28 mouse cellular contexts compared by ENCODE assay signal in genomic region chr7:110014272-110014671, GRCm38 (mm10). TPM values are rescaled to one million over a fixed set of nuclear protein-coding genes. Genes with fewer than 3 reads are reported as not detected.
DNase-seq lines count a peak whose midpoint lies in the region; ATAC-seq and TF ChIP-seq lines count a peak whose summit lies in the region.
"Had no signal": no experiment of that assay in that cellular context is flagged by ENCODE, and none has a peak within 500 bp of the region (broad histone marks: within the 10 kb centered on the region; RNA-seq: fewer than 3 reads in every experiment).

No protein-coding gene starts in this region.

- no peaks in the 10 kb centered on the region for H3K27me3 ChIP-seq in MEL (ENCODE audit: control insufficient read depth in 1 of 2, insufficient read depth in 2 of 2, low read length in 2 of 2)
- no peaks in the 10 kb centered on the region for H3K27me3 ChIP-seq in midbrain, postnatal 0 days (ENCODE audit: insufficient read depth, low read length)
- H3K27me3 ChIP-seq: CH12.LX; embryonic facial prominence, embryonic 13.5 days; embryonic facial prominence, embryonic 15.5 days; forebrain, embryonic 12.5 days; Patski had no signal

- TF ChIP-seq CTCF in MEL (IDR thresholded peaks at IDR 0.05 in 2 of 3, conservative IDR thresholded peaks at IDR 0.05 in 1 of 3; ENCODE audit: control insufficient read depth in 1 of 3, insufficient read depth in 1 of 3, low read depth in 2 of 3, low read length in 3 of 3, poor library complexity in 1 of 3, severe bottlenecking in 1 of 3), result no peak
- TF ChIP-seq CTCF in midbrain, postnatal 0 days (IDR thresholded peaks at IDR 0.05), result no peak

- H3K79me2 ChIP-seq in MEL (ENCODE audit: control insufficient read depth, insufficient read depth, low read length, poor library complexity), result peaks cover 11% of the 10 kb centered on the region

- peaks cover 0 to 4% of the 10 kb centered on the region in 2 experiments; a peak in 2 of 4 replicates for H3K4me1 ChIP-seq in MEL (ENCODE audit: control insufficient read depth in 1 of 2, insufficient read depth in 2 of 2, low read length in 2 of 2)
- H3K4me1 ChIP-seq in midbrain, postnatal 0 days (ENCODE audit: insufficient read depth, low read length), result no peaks in the 10 kb centered on the region
- H3K4me1 ChIP-seq: embryonic facial prominence, embryonic 15.5 days; forebrain, embryonic 12.5 days had no signal

- 86% methylated on average over 5 of the region's 5 CpGs for WGBS in midbrain, postnatal 0 days

- no peak for ATAC-seq in midbrain, postnatal 0 days (ENCODE audit: low FRiP score)
- ATAC-seq: activated CD4-positive, CD25-positive, alpha-beta regulatory T cell, adult 4 months; CD4-positive, CD25-positive, alpha-beta regulatory T cell, adult 4 months; forebrain, embryonic 14.5 days; forebrain, embryonic 16.5 days; Patski had no signal

- no peak for TF ChIP-seq RAD21 in MEL (IDR thresholded peaks at IDR 0.05; ENCODE audit: low read depth, low read length)

- peaks cover 0 to under 1% of the 10 kb centered on the region in 2 experiments; a peak in 1 of 4 replicates for H3K36me3 ChIP-seq in MEL (ENCODE audit: control insufficient read depth in 1 of 2, insufficient read depth in 2 of 2, low read length in 2 of 2)
- H3K36me3 ChIP-seq in midbrain, postnatal 0 days (ENCODE audit: insufficient read depth, low read length), result no peaks in the 10 kb centered on the region
- H3K36me3 ChIP-seq: embryonic facial prominence, embryonic 13.5 days; embryonic facial prominence, embryonic 15.5 days; forebrain, embryonic 10.5 days; forebrain, embryonic 12.5 days; G1E had no signal

- no peak overlapping the region for H3K4me2 ChIP-seq in midbrain, postnatal 0 days (ENCODE audit: low read depth, low read length, poor library complexity, severe bottlenecking)
- H3K4me2 ChIP-seq: embryonic facial prominence, embryonic 13.5 days; embryonic facial prominence, embryonic 15.5 days; forebrain, embryonic 12.5 days had no signal

- no peaks in the 10 kb centered on the region for H3K9me3 ChIP-seq in MEL (replicated peaks; ENCODE audit: insufficient read depth, low read length)
- H3K9me3 ChIP-seq in midbrain, postnatal 0 days (ENCODE audit: low read length), result no peaks in the 10 kb centered on the region
- H3K9me3 ChIP-seq: embryonic facial prominence, embryonic 13.5 days; embryonic facial prominence, embryonic 15.5 days; forebrain, embryonic 10.5 days; forebrain, embryonic 12.5 days had no signal

- H3K9ac ChIP-seq in MEL (ENCODE audit: control insufficient read depth, low read depth, low read length, poor library complexity, severe bottlenecking), result no peak overlapping the region
- H3K9ac ChIP-seq in midbrain, postnatal 0 days (replicated peaks; ENCODE audit: low read length, poor library complexity, severe bottlenecking), result no peak overlapping the region
- H3K9ac ChIP-seq: embryonic facial prominence, embryonic 13.5 days; embryonic facial prominence, embryonic 15.5 days; forebrain, embryonic 12.5 days had no signal

- no peak overlapping the region for H3K4me3 ChIP-seq in MEL (ENCODE audit: control insufficient read depth in 1 of 2, insufficient read depth in 1 of 2, low read depth in 2 of 2, low read length in 2 of 2)
- H3K4me3 ChIP-seq in midbrain, postnatal 0 days (ENCODE audit: low read depth, low read length), result no peak overlapping the region
- H3K4me3 ChIP-seq: embryonic facial prominence, embryonic 13.5 days; embryonic facial prominence, embryonic 15.5 days; erythroblast, embryonic 14.5 days; forebrain, embryonic 10.5 days; forebrain, embryonic 12.5 days had no signal

- peak; percentile 35 for DNase-seq in heart, adult 11 months
- no peak for DNase-seq in heart, adult 8-10 months (ENCODE audit: low spot score)
- peak; percentile 48 for DNase-seq in 416B (ENCODE audit: low read depth)
- peak; percentile 77 for DNase-seq in MEL (ENCODE audit: low read depth, low spot score)
- no peak for DNase-seq in midbrain, postnatal 0 days (ENCODE audit: low spot score)
- DNase-seq in kidney, adult 18-20 months, result no peak
- DNase-seq: adrenal gland, adult 8-10 months; adrenal gland, postnatal 14 days; adrenal gland, postnatal 36 days; cerebellum, adult 11 months; cerebellum, adult 18-20 months; cerebellum, adult 8-10 months; cerebellum, adult 9-11 months; cerebellum, postnatal 14 days; cerebellum, postnatal 36 days; embryo, embryonic 11 days had no signal

- 0 out of 2 replicates have a peak overlapping the region, but pooled peaks have one; percentile 29 for H3K27ac ChIP-seq in MEL (ENCODE audit: control insufficient read depth, low read depth, low read length)
- H3K27ac ChIP-seq in midbrain, postnatal 0 days (ENCODE audit: low read depth, low read length), result no peak overlapping the region
- H3K27ac ChIP-seq: embryonic facial prominence, embryonic 13.5 days; embryonic facial prominence, embryonic 15.5 days; forebrain, embryonic 10.5 days; forebrain, embryonic 12.5 days had no signal

- no peak for TF ChIP-seq POLR2A in MEL (IDR thresholded peaks at IDR 0.05; ENCODE audit: control insufficient read depth in 1 of 2, insufficient read depth in 1 of 2, low read depth in 1 of 2, low read length in 2 of 2, poor library complexity in 1 of 2)

- peak; percentile 62 to 67 for TF ChIP-seq EP300 in MEL (IDR thresholded peaks at IDR 0.05; ENCODE audit: low read depth in 1 of 2, low read length in 2 of 2)

TF ChIP-seq in MEL, 35 proteins besides CTCF, POLR2A, EP300 and RAD21:
- TF ChIP-seq HCFC1 (IDR thresholded peaks at IDR 0.05; ENCODE audit: low read depth, low read length) (peak; percentile 58; the same call in 1 of the 2 replicates), JUND (IDR thresholded peaks at IDR 0.05; ENCODE audit: low read depth, low read length) (no peak), MAFK (IDR thresholded peaks at IDR 0.05; ENCODE audit: borderline replicate concordance, low read depth, low read length) (no peak), ZC3H11A (IDR thresholded peaks at IDR 0.05; ENCODE audit: low read depth, low read length) (no peak), RCOR1 (IDR thresholded peaks at IDR 0.05; ENCODE audit: low read depth, low read length) (peak; percentile 81), MEF2A (IDR thresholded peaks at IDR 0.05; ENCODE audit: extremely low read depth, insufficient replicate concordance, low read depth, low read length, poor library complexity, severe bottlenecking) (no peak), ETS1 (IDR thresholded peaks at IDR 0.05; ENCODE audit: low read depth, low read length) (peak; percentile 64), POLR2AphosphoS5 (IDR thresholded peaks at IDR 0.05; ENCODE audit: borderline replicate concordance, low read depth, low read length) (no peak), NELFE (IDR thresholded peaks at IDR 0.05; ENCODE audit: low read depth, low read length) (no peak), MAZ (IDR thresholded peaks at IDR 0.05; ENCODE audit: low read depth, low read length) (peak; percentile 86), GATA1 (IDR thresholded peaks at IDR 0.05; ENCODE audit: low read depth, low read length) (peak; percentile 64), BHLHE40 (IDR thresholded peaks at IDR 0.05; ENCODE audit: borderline replicate concordance, low read depth, low read length) (no peak), CHD2 (IDR thresholded peaks at IDR 0.05; ENCODE audit: low read length) (no peak), TCF12 (IDR thresholded peaks at IDR 0.05; ENCODE audit: low read depth, low read length) (peak; percentile 33; the same call in 1 of the 2 replicates), ELF1 (IDR thresholded peaks at IDR 0.05; ENCODE audit: low read depth, low read length) (peak; percentile 35; the same call in 1 of the 2 replicates)

RNA-seq across cellular contexts. Expression of gene Ipo7, which starts 3.8 kb away (rescaled TPM):
- 10 to 100 TPM; 88.7 to 97.8 (median 95.2) TPM for total RNA-seq in heart, adult 8-10 months (2022)
- 139 and 145 TPM in 2 replicates for total RNA-seq in MEL (2012; rRNA removed)
- polyA plus RNA-seq in MEL (2012; ENCODE audit: insufficient read depth in 1 of 2, insufficient read length in 2 of 2, low read depth in 1 of 2, low replicate concordance in 2 of 2, missing spikeins in 1 of 2), result 100 to 1,000 TPM; 111 to 172 TPM
- total RNA-seq in midbrain, postnatal 0 days (2014; rRNA removed), result 88.2 and 103 TPM in 2 replicates
- polyA plus RNA-seq in midbrain, postnatal 0 days (2015; fragmentation: Nextera tagmentation; extraction: Ambion mirVana), result 26.9 and 27.5 TPM in 2 replicates

RNA-seq across cellular contexts. Expression of gene Tmem41b, which starts 27.5 kb away (rescaled TPM):
- 10 to 100 TPM; 41.0 to 55.2 (median 45.0) TPM for total RNA-seq in heart, adult 8-10 months (2022)
- 80.6 and 86.9 TPM in 2 replicates for total RNA-seq in MEL (2012; rRNA removed)
- polyA plus RNA-seq in MEL (2012; ENCODE audit: insufficient read depth in 1 of 2, insufficient read length in 2 of 2, low read depth in 1 of 2, low replicate concordance in 2 of 2, missing spikeins in 1 of 2), result 10 to 100 TPM in 1 of 2 experiments, not detected in 1; 45.9 TPM
- 65.0 and 66.0 TPM in 2 replicates for total RNA-seq in midbrain, postnatal 0 days (2014; rRNA removed)
- 55.2 and 55.4 TPM in 2 replicates for polyA plus RNA-seq in midbrain, postnatal 0 days (2015; fragmentation: Nextera tagmentation; extraction: Ambion mirVana)

RNA-seq across cellular contexts. Expression of gene Zfp143, which starts 46.7 kb away (rescaled TPM):
- 10 to 100 TPM in 1 of 4 experiments, 1 to 10 TPM in 3; 8.0 to 11.8 (median 8.8) TPM for total RNA-seq in heart, adult 8-10 months (2022)
- 13.9 and 16.0 TPM in 2 replicates for total RNA-seq in MEL (2012; rRNA removed)
- 10 to 100 TPM in 1 of 2 experiments, not detected in 1; 15.7 TPM for polyA plus RNA-seq in MEL (2012; ENCODE audit: insufficient read depth in 1 of 2, insufficient read length in 2 of 2, low read depth in 1 of 2, low replicate concordance in 2 of 2, missing spikeins in 1 of 2)
- total RNA-seq in midbrain, postnatal 0 days (2014; rRNA removed), result 6.7 and 8.6 TPM in 2 replicates
- polyA plus RNA-seq in midbrain, postnatal 0 days (2015; fragmentation: Nextera tagmentation; extraction: Ambion mirVana), result 4.9 and 5.8 TPM in 2 replicates

RNA-seq across cellular contexts. Expression of gene Dennd5a, which starts 54.0 kb away (rescaled TPM):
- total RNA-seq in heart, adult 8-10 months (2022), result 100 to 1,000 TPM; 128 to 158 (median 144) TPM
- 33.1 and 40.5 TPM in 2 replicates for total RNA-seq in MEL (2012; rRNA removed)
- polyA plus RNA-seq in MEL (2012; ENCODE audit: insufficient read depth in 1 of 2, insufficient read length in 2 of 2, low read depth in 1 of 2, low replicate concordance in 2 of 2, missing spikeins in 1 of 2), result 10 to 100 TPM; 64.4 to 78.8 TPM
- 168 and 185 TPM in 2 replicates for total RNA-seq in midbrain, postnatal 0 days (2014; rRNA removed)
- polyA plus RNA-seq in midbrain, postnatal 0 days (2015; fragmentation: Nextera tagmentation; extraction: Ambion mirVana), result 25.2 and 28.7 TPM in 2 replicates

Comparison
In these comparisons a context has a peak if more than half of its experiments do, and no peak if none do; other contexts are left out.
1. DNase-seq: peak in heart, adult 11 months (single experiment), 416B (single experiment) and MEL (single experiment); none in heart, adult 8-10 months (single experiment), midbrain, postnatal 0 days (single experiment) and kidney, adult 18-20 months (single experiment).